In genomic region chr14:122793368-122793767, GRCm38 (mm10) we compare ENCODE assay signal across 17 mouse cellular contexts.
"Had no signal": no experiment of that assay in that cellular context is flagged by ENCODE, and none has a peak within 500 bp of the region (broad histone marks: within the 10 kb centered on the region; RNA-seq: fewer than 3 reads in every experiment).

No protein-coding gene starts in this region.

- DNase-seq: retina, postnatal 1 day; right cerebral cortex, adult 18-20 months; right cerebral cortex, postnatal 14 days; right cerebral cortex, postnatal 25 days; right cerebral cortex, postnatal 4 days; spleen, adult 18-20 months; thymus, adult 18-20 months; thymus, adult 2 months; thymus, postnatal 14 days; thymus, postnatal 25 days; thymus, postnatal 36 days; thymus, postnatal 4 days had no signal

- H3K9ac ChIP-seq: neural tube, embryonic 12.5 days; neural tube, embryonic 13.5 days; neural tube, embryonic 15.5 days; stomach, embryonic 15.5 days had no signal

- H3K4me3 ChIP-seq: neural tube, embryonic 12.5 days; neural tube, embryonic 13.5 days; neural tube, embryonic 15.5 days; stomach, embryonic 15.5 days had no signal

- H3K4me2 ChIP-seq: neural tube, embryonic 12.5 days; neural tube, embryonic 13.5 days; neural tube, embryonic 15.5 days; stomach, embryonic 15.5 days had no signal

- H3K27ac ChIP-seq: neural tube, embryonic 12.5 days; neural tube, embryonic 13.5 days; neural tube, embryonic 15.5 days; stomach, embryonic 15.5 days; stomach, postnatal 0 days had no signal

- H3K36me3 ChIP-seq: neural tube, embryonic 12.5 days; neural tube, embryonic 13.5 days; neural tube, embryonic 15.5 days; stomach, embryonic 15.5 days had no signal

- H3K4me1 ChIP-seq: neural tube, embryonic 12.5 days; neural tube, embryonic 13.5 days; neural tube, embryonic 15.5 days; stomach, embryonic 15.5 days had no signal

- H3K27me3 ChIP-seq: neural tube, embryonic 12.5 days; neural tube, embryonic 13.5 days; neural tube, embryonic 15.5 days; stomach, embryonic 15.5 days had no signal

- H3K9me3 ChIP-seq: neural tube, embryonic 12.5 days; neural tube, embryonic 13.5 days; neural tube, embryonic 15.5 days; stomach, embryonic 15.5 days had no signal
